ENCODE assay signal across 15 mouse cellular contexts in the genomic region with DNA sequence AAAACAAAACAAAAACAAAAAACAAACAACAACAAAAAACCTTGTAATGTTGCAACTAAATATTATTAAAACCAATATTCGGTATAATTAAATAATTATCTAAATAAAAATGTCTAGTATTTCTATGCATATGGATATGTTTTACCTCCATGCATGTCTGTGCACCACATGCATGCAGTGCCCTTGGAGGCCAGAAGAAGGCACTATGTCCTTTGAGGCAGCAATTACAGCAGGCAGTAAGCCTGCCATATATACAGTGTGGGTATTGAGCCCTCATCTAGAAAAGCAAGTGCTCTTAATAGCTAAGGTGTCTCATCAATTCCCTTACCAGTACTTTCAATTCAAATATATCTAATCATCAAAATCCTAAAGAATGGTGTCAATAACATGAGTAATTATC. TPM values are rescaled to one million over a fixed set of nuclear protein-coding genes. Genes with fewer than 3 reads are reported as not detected.
A peak's percentile ranks its signal among the peaks of the same experiment; 100 is the strongest.
DNase-seq lines count a peak whose midpoint lies in the region; ATAC-seq and TF ChIP-seq lines count a peak whose summit lies in the region.
"Had no signal": no experiment of that assay in that cellular context is flagged by ENCODE, and none has a peak within 500 bp of the region (broad histone marks: within the 10 kb centered on the region; RNA-seq: fewer than 3 reads in every experiment).

No protein-coding gene starts in this region.

- in situ Hi-C loops in CH12.LX (cut with MboI; ENCODE audit: low pct_ligation_motif_present, low pct_unique_long_range_greater_than_20kb, low sequenced_read_pairs) = no loop called here
- in situ Hi-C loops in ES-E14 (cut with MboI; ENCODE audit: low sequenced_read_pairs in 2 of 2, unreplicated experiment in 2 of 2) = no loop called here

- no peak overlapping the region for H3K4me2 ChIP-seq in CH12.LX (ENCODE audit: insufficient read depth, low read depth, poor library complexity, severe bottlenecking)
- H3K4me2 ChIP-seq in intestine, embryonic 15.5 days (replicated peaks) = no peak overlapping the region
- H3K4me2 ChIP-seq: limb, embryonic 12.5 days had no signal

- no peak for TF ChIP-seq EP300 in CH12.LX (IDR thresholded peaks at IDR 0.05; ENCODE audit: low read length)

- H3K4me1 ChIP-seq in CH12.LX (ENCODE audit: control insufficient read depth in 1 of 2, insufficient read depth in 2 of 2) (no peaks in the 10 kb centered on the region), ES-E14 (ENCODE audit: control insufficient read depth in 2 of 2, insufficient read depth in 2 of 2, low read length in 2 of 2, poor library complexity in 1 of 2) (no peaks in the 10 kb centered on the region)
- no peaks in the 10 kb centered on the region for H3K4me1 ChIP-seq in intestine, embryonic 15.5 days (replicated peaks)
- H3K4me1 ChIP-seq: limb, embryonic 12.5 days had no signal

- peak; percentile 12 for TF ChIP-seq CTCF in left cerebral cortex, adult 2 months (IDR thresholded peaks at IDR 0.05)
- peak in 1 of 2 experiments; percentile 38; a peak in 2 of 4 replicates for TF ChIP-seq CTCF in CH12.LX (conservative IDR thresholded peaks at IDR 0.05 in 1 of 2, IDR thresholded peaks at IDR 0.05 in 1 of 2; ENCODE audit: low read depth in 2 of 2, low read length in 2 of 2)

- peaks cover 15% of the 10 kb centered on the region for H3K79me2 ChIP-seq in CH12.LX (replicated peaks; ENCODE audit: control insufficient read depth, extremely low read depth, insufficient read depth, poor library complexity, severe bottlenecking)

- no peak; the same call in 1 of the 2 replicates for TF ChIP-seq RAD21 in CH12.LX (IDR thresholded peaks at IDR 0.05; ENCODE audit: low read depth, low read length)

- H3K4me3 ChIP-seq in left cerebral cortex, adult 2 months = no peak overlapping the region
- H3K4me3 ChIP-seq in CH12.LX (replicated peaks in 1 of 3; ENCODE audit: low read depth in 2 of 3, low read length in 2 of 3, poor library complexity in 1 of 3) (no peak overlapping the region), ES-E14 (ENCODE audit: insufficient read depth in 1 of 2, low read depth in 1 of 2, low read length in 2 of 2, poor library complexity in 1 of 2, severe bottlenecking in 1 of 2) (no peak overlapping the region)
- no peak overlapping the region for H3K4me3 ChIP-seq in intestine, embryonic 15.5 days (replicated peaks)
- H3K4me3 ChIP-seq: limb, embryonic 12.5 days had no signal

- H3K36me3 ChIP-seq in CH12.LX (replicated peaks in 1 of 2; ENCODE audit: control insufficient read depth in 1 of 2, insufficient read depth in 1 of 2, low read length in 1 of 2) (peaks cover 20 to 54% of the 10 kb centered on the region in 2 experiments), ES-E14 (ENCODE audit: control insufficient read depth, insufficient read depth, low read length, poor library complexity, severe bottlenecking) (peaks cover 4% of the 10 kb centered on the region; the same call in 1 of the 2 replicates)
- H3K36me3 ChIP-seq in intestine, embryonic 15.5 days = peaks cover 3% of the 10 kb centered on the region

- ATAC-seq in megakaryocyte progenitor cell, adult 5-6 weeks (replicated peaks; ENCODE audit: poor library complexity) = peak; percentile 61
- no peak for ATAC-seq in intestine, embryonic 15.5 days
- ATAC-seq: forebrain, embryonic 14.5 days had no signal

- DNase-seq in left cerebral cortex, adult 2 months (ENCODE audit: extremely low spot score in 1 of 2, low spot score in 2 of 2) = no peak
- no peak for DNase-seq in left cerebral cortex, postnatal 14 days (ENCODE audit: low spot score in 2 of 2)
- DNase-seq in CH12.LX (ENCODE audit: extremely low read depth) = peak; percentile 11
- peak; percentile 11 for DNase-seq in ES-E14 (ENCODE audit: low read depth, low spot score)
- DNase-seq in right cerebral cortex, postnatal 4 days = no peak
- no peak for DNase-seq in ovary, postnatal 36 days (ENCODE audit: low spot score)
- DNase-seq: cerebellum, postnatal 14 days; gastrocnemius, postnatal 25 days; kidney, adult 8-10 months; layer of hippocampus, adult 9-11 months had no signal

- H3K9ac ChIP-seq in CH12.LX (ENCODE audit: insufficient read depth, low read depth) (no peak overlapping the region), ES-E14 (ENCODE audit: insufficient read depth, low read depth, low read length, poor library complexity, severe bottlenecking) (no peak overlapping the region)
- no peak overlapping the region for H3K9ac ChIP-seq in intestine, embryonic 15.5 days
- H3K9ac ChIP-seq: limb, embryonic 12.5 days had no signal

- H3K9me3 ChIP-seq in CH12.LX (replicated peaks; ENCODE audit: low read length) = no peaks in the 10 kb centered on the region
- H3K9me3 ChIP-seq in ES-E14 (ENCODE audit: control insufficient read depth, insufficient read depth, low read depth, low read length) = no peaks in the 10 kb centered on the region
- no peaks in the 10 kb centered on the region for H3K9me3 ChIP-seq in intestine, embryonic 15.5 days
- H3K9me3 ChIP-seq: limb, embryonic 12.5 days had no signal

- H3K27me3 ChIP-seq in CH12.LX (replicated peaks) = no peaks in the 10 kb centered on the region
- H3K27me3 ChIP-seq in intestine, embryonic 15.5 days (replicated peaks) = no peaks in the 10 kb centered on the region
- H3K27me3 ChIP-seq: limb, embryonic 12.5 days had no signal

- dilution Hi-C loops in CH12.LX (cut with MboI; ENCODE audit: extremely low pct_ligation_motif_present, extremely low pct_unique_long_range_greater_than_20kb, low sequenced_read_pairs) = no loop called here

- WGBS in intestine, embryonic 15.5 days = 96% methylated on average over 1 of the region's 1 CpGs

- no peak overlapping the region for H3K27ac ChIP-seq in left cerebral cortex, adult 2 months
- no peak overlapping the region for H3K27ac ChIP-seq in CH12.LX (ENCODE audit: insufficient read depth, low read depth)
- no peak overlapping the region for H3K27ac ChIP-seq in ES-E14 (ENCODE audit: insufficient read depth, low read depth, low read length, poor library complexity, severe bottlenecking)
- no peak overlapping the region for H3K27ac ChIP-seq in intestine, embryonic 15.5 days
- H3K27ac ChIP-seq: limb, embryonic 12.5 days; macrophage had no signal

- no peak for TF ChIP-seq POLR2A in CH12.LX (IDR thresholded peaks at IDR 0.05; ENCODE audit: low read depth, low read length)

- intact Hi-C loops in left cerebral cortex, adult 2 months (cut with DNase I) = no loop called here
- intact Hi-C loops in left cerebral cortex, postnatal 14 days (cut with DNase I) = no loop called here

TF ChIP-seq in CH12.LX, 34 proteins besides CTCF, POLR2A, EP300 and RAD21:
- no peak for TF ChIP-seq MEF2A (IDR thresholded peaks at IDR 0.05; ENCODE audit: borderline replicate concordance, low read depth, low read length)
- no peak for TF ChIP-seq PAX5 (IDR thresholded peaks at IDR 0.05; ENCODE audit: low read length)
- TF ChIP-seq POLR2AphosphoS2 (IDR thresholded peaks at IDR 0.05; ENCODE audit: low read depth, low read length) = no peak
- TF ChIP-seq SIN3A (IDR thresholded peaks at IDR 0.05; ENCODE audit: low read length) = no peak
- TF ChIP-seq ZMIZ1 (IDR thresholded peaks at IDR 0.05; ENCODE audit: low read depth, low read length) = no peak
- TF ChIP-seq JUND (conservative IDR thresholded peaks at IDR 0.05; ENCODE audit: low read depth, low read length) = no peak
- no peak for TF ChIP-seq USF1 (IDR thresholded peaks at IDR 0.05; ENCODE audit: low read depth, low read length)
- TF ChIP-seq CHD1 (IDR thresholded peaks at IDR 0.05; ENCODE audit: low read depth, low read length) = no peak
- TF ChIP-seq MXI1 (IDR thresholded peaks at IDR 0.05; ENCODE audit: low read depth, low read length) = no peak
- TF ChIP-seq TCF12 (IDR thresholded peaks at IDR 0.05; ENCODE audit: low read depth, low read length) = no peak

TF ChIP-seq in ES-E14, 5 proteins besides CTCF, POLR2A, EP300 and RAD21:
- no peak for TF ChIP-seq HCFC1 (IDR thresholded peaks at IDR 0.05; ENCODE audit: borderline replicate concordance, insufficient read depth, low read length)
- no peak for TF ChIP-seq CHD2 (IDR thresholded peaks at IDR 0.05; ENCODE audit: low read depth, low read length)
- no peak for TF ChIP-seq ZNF384 (IDR thresholded peaks at IDR 0.05; ENCODE audit: low read depth, low read length)
TF ChIP-seq in ES-E14: peak in this region for 0.

RNA-seq across cellular contexts. Expression of gene Pspc1, which starts 37.9 kb away (rescaled TPM):
- total RNA-seq in left cerebral cortex, adult 2 months (2021) = 10 to 100 TPM; 54.8 to 60.5 TPM
- 10 to 100 TPM; 62.9 to 63.1 TPM for total RNA-seq in left cerebral cortex, postnatal 14 days (2021)
- total RNA-seq in CH12.LX (2012; rRNA removed) (45.7 and 46.9 TPM in 2 replicates), CH12.LX (2014; rRNA removed) (42.5 and 47.7 TPM in 2 replicates), ES-E14 (2012; rRNA removed) (36.3 and 49.3 TPM in 2 replicates)
- 125 and 134 TPM in 2 replicates for polyA plus RNA-seq in CH12.LX (2012; ENCODE audit: insufficient read length, low read depth)
- 49.9 and 53.3 TPM in 2 replicates for total RNA-seq in megakaryocyte progenitor cell, adult 5-6 weeks (2015)
- total RNA-seq in megakaryocyte progenitor cell, adult 5-6 weeks (2017) = 119 and 174 TPM in 2 replicates
- polyA plus RNA-seq in intestine, embryonic 15.5 days (2015; fragmentation: Nextera tagmentation; extraction: Ambion mirVana) = 20.5 and 24.7 TPM in 2 replicates

Comparison
In these comparisons a context has a peak if more than half of its experiments do, and no peak if none do; other contexts are left out.
1. DNase-seq: peak in CH12.LX (single experiment) and ES-E14 (single experiment); none in left cerebral cortex, adult 2 months (0 of 2), left cerebral cortex, postnatal 14 days (0 of 2), right cerebral cortex, postnatal 4 days (single experiment) and ovary, postnatal 36 days (single experiment).